Mouse (Mus musculus): Measurements from ENCODE around the gene Bglap2.

GRCm38 (mm10) chr3:88420771-88421170 lies 42.3 kb upstream of the Bglap2 start:
- TF ChIP-seq CTCF (IDR thresholded peaks at IDR 0.05; ENCODE audit: extremely low read depth, insufficient read length, insufficient replicate concordance, low read depth, low read length), result no peak
- no peak for TF ChIP-seq POLR2A (IDR thresholded peaks at IDR 0.05; ENCODE audit: low read depth, low read length)

Data from small intestine, adult 2 months (tissue).